Mouse (Mus musculus): Measurements from ENCODE around the gene Zfp598. TPM values are rescaled to one million over a fixed set of nuclear protein-coding genes. Genes with fewer than 3 reads are reported as not detected.
A peak's percentile ranks its signal among the peaks of the same experiment; 100 is the strongest.

Gene Zfp598
- total RNA-seq, 1 experiment from 2014 or later = 14.6 TPM

- ATAC-seq (replicated peaks; ENCODE audit: insufficient number of reproducible peaks, low FRiP score, low TSS enrichment, poor library complexity, severe bottlenecking) = no peak
Measured at GRCm38 (mm10) chr17:24674277-24674676, 4.8 kb downstream of the Zfp598 start.

GRCm38 (mm10) chr17:24676187-24676586 lies 6.7 kb downstream of the Zfp598 start:
- peak; percentile 69; the same call in 1 of the 2 replicates for ATAC-seq (replicated peaks; ENCODE audit: insufficient number of reproducible peaks, low FRiP score, low TSS enrichment, poor library complexity, severe bottlenecking)

- no peak for ATAC-seq (replicated peaks; ENCODE audit: insufficient number of reproducible peaks, low FRiP score, low TSS enrichment, poor library complexity, severe bottlenecking)
Measured at GRCm38 (mm10) chr17:24676877-24677276, 7.4 kb downstream of the Zfp598 start.

GRCm38 (mm10) chr17:24677500-24678080 lies 8.1 kb downstream of the Zfp598 start:
- no peak for ATAC-seq (replicated peaks; ENCODE audit: insufficient number of reproducible peaks, low FRiP score, low TSS enrichment, poor library complexity, severe bottlenecking)

GRCm38 (mm10) chr17:24686514-24686913 lies 17.0 kb downstream of the Zfp598 start:
- ATAC-seq (replicated peaks; ENCODE audit: insufficient number of reproducible peaks, low FRiP score, low TSS enrichment, poor library complexity, severe bottlenecking) = peak; percentile 58; the same call in 1 of the 2 replicates

GRCm38 (mm10) chr17:24687146-24687595 lies 17.7 kb downstream of the Zfp598 start:
- ATAC-seq (replicated peaks; ENCODE audit: insufficient number of reproducible peaks, low FRiP score, low TSS enrichment, poor library complexity, severe bottlenecking) = peak; percentile 57; the same call in 1 of the 2 replicates

GRCm38 (mm10) chr17:24687599-24687998 lies 18.1 kb downstream of the Zfp598 start:
- no peak for ATAC-seq (replicated peaks; ENCODE audit: insufficient number of reproducible peaks, low FRiP score, low TSS enrichment, poor library complexity, severe bottlenecking)

- no peak for ATAC-seq (replicated peaks; ENCODE audit: insufficient number of reproducible peaks, low FRiP score, low TSS enrichment, poor library complexity, severe bottlenecking)
Measured at GRCm38 (mm10) chr17:24689251-24690081, 20.0 kb downstream of the Zfp598 start, which contains the start of gene Syngr3. Gene Syngr3, minus strand, starts transcription at chr17:24689955.

GRCm38 (mm10) chr17:24692385-24692784 lies 22.9 kb downstream of the Zfp598 start:
- no peak for ATAC-seq (replicated peaks; ENCODE audit: insufficient number of reproducible peaks, low FRiP score, low TSS enrichment, poor library complexity, severe bottlenecking)

GRCm38 (mm10) chr17:24695326-24696010 lies 26.0 kb downstream of the Zfp598 start:
- no peak for ATAC-seq (replicated peaks; ENCODE audit: insufficient number of reproducible peaks, low FRiP score, low TSS enrichment, poor library complexity, severe bottlenecking)

GRCm38 (mm10) chr17:24696011-24696697 lies 26.7 kb downstream of the Zfp598 start, which contains the start of the genes Gfer and Noxo1:
Gene Gfer, minus strand, starts transcription at chr17:24696156.
Gene Noxo1, plus strand, starts transcription at chr17:24696234.
- ATAC-seq (replicated peaks; ENCODE audit: insufficient number of reproducible peaks, low FRiP score, low TSS enrichment, poor library complexity, severe bottlenecking) = peak; percentile 41

- ATAC-seq (replicated peaks; ENCODE audit: insufficient number of reproducible peaks, low FRiP score, low TSS enrichment, poor library complexity, severe bottlenecking) = no peak
Measured at GRCm38 (mm10) chr17:24697985-24698384, 28.5 kb downstream of the Zfp598 start.

- ATAC-seq (replicated peaks; ENCODE audit: insufficient number of reproducible peaks, low FRiP score, low TSS enrichment, poor library complexity, severe bottlenecking) = no peak
Measured at GRCm38 (mm10) chr17:24698715-24699114, 29.2 kb downstream of the Zfp598 start.

- no peak for ATAC-seq (replicated peaks; ENCODE audit: insufficient number of reproducible peaks, low FRiP score, low TSS enrichment, poor library complexity, severe bottlenecking)
Measured at GRCm38 (mm10) chr17:24699473-24699872, 30.0 kb downstream of the Zfp598 start.

GRCm38 (mm10) chr17:24701251-24701650 lies 31.8 kb downstream of the Zfp598 start:
- no peak for ATAC-seq (replicated peaks; ENCODE audit: insufficient number of reproducible peaks, low FRiP score, low TSS enrichment, poor library complexity, severe bottlenecking)

- no peak for ATAC-seq (replicated peaks; ENCODE audit: insufficient number of reproducible peaks, low FRiP score, low TSS enrichment, poor library complexity, severe bottlenecking)
Measured at GRCm38 (mm10) chr17:24705821-24706220, 36.3 kb downstream of the Zfp598 start.

- ATAC-seq (replicated peaks; ENCODE audit: insufficient number of reproducible peaks, low FRiP score, low TSS enrichment, poor library complexity, severe bottlenecking) = peak; percentile 91
Measured at GRCm38 (mm10) chr17:24706982-24707800, 37.7 kb downstream of the Zfp598 start, which contains the start of gene Tbl3. Gene Tbl3, minus strand, starts transcription at chr17:24707660.
